Mouse (Mus musculus) ES-E14 (cell line): ENCODE measurements around the gene Magi3.

ENCODE experiments used
- HCFC1 ChIP-seq: IDR thresholded peaks from 2 replicates; pipeline ENCODE4 v1.6.1; 2012; ENCODE audit warnings: low read length, inconsistent platforms, borderline replicate concordance; ENCODE audit not compliant: insufficient read depth
- ZC3H11A ChIP-seq: IDR thresholded peaks from 2 replicates; pipeline ENCODE4 v1.6.1; 2012; ENCODE audit warnings: low read depth, mild to moderate bottlenecking, inconsistent platforms, low read length, borderline replicate concordance

GRCm38 (mm10) chr3:104082031-104082430 is 138.1 kb downstream of the Magi3 start:
- TF ChIP-seq ZC3H11A (no peak), HCFC1 (no peak)
